Mouse (Mus musculus) spleen, adult 2 months (tissue): ENCODE data around the gene Rgmb.

ENCODE experiments used
- CTCF ChIP-seq: fragments of 200-500 bp; IDR thresholded peaks from 2 replicates; pipeline ENCODE4 v1.5.1; 2011; ENCODE audit warnings: mild to moderate bottlenecking, inconsistent platforms; ENCODE audit not compliant: insufficient read depth, insufficient read length, insufficient replicate concordance; ENCODE audit errors: extremely low read depth
- POLR2A ChIP-seq: fragments of 200-500 bp; IDR thresholded peaks from 2 replicates; pipeline ENCODE4 v1.6.1; 2011; ENCODE audit warnings: low read depth, low read length, inconsistent platforms

- TF ChIP-seq POLR2A (no peak), CTCF (no peak)
These were observed 15.4 kb downstream of the Rgmb start for GRCm38 (mm10) chr17:15815312-15816018.
